Mouse (Mus musculus) thymus, postnatal 4 days (tissue): ENCODE results near the gene Rhot1.
"Not testable (repeated sequence)": the region's sequence is repeated elsewhere in the genome, so short reads cannot be mapped to it uniquely, and the experiment has no call there.

Experiments used
- DNase-seq: peaks from one replicate; pipeline ENCODE4 v3.0.0; 2021

The Rhot1 gene

GRCm38 (mm10) chr11:80196351-80196750, 12.5 kb upstream of the Rhot1 start:
- no peak for DNase-seq

- DNase-seq: no peak
Observed at GRCm38 (mm10) chr11:80199316-80199715, 9.5 kb upstream of the Rhot1 start.

- no peak for DNase-seq
Observed at GRCm38 (mm10) chr11:80199773-80200172, 9.0 kb upstream of the Rhot1 start.

GRCm38 (mm10) chr11:80200326-80200725, 8.5 kb upstream of the Rhot1 start:
- DNase-seq: peak; percentile 65

GRCm38 (mm10) chr11:80202296-80202695, 6.5 kb upstream of the Rhot1 start:
- no peak for DNase-seq

GRCm38 (mm10) chr11:80204037-80204436, 4.8 kb upstream of the Rhot1 start:
- DNase-seq: no peak

- DNase-seq: no peak
Observed at GRCm38 (mm10) chr11:80204941-80205340, 3.9 kb upstream of the Rhot1 start.

GRCm38 (mm10) chr11:80208465-80208859, 357 bp upstream of the Rhot1 start:
- DNase-seq: no peak

GRCm38 (mm10) chr11:80210321-80210720, 1.5 kb downstream of the Rhot1 start:
- DNase-seq: no peak

- no peak for DNase-seq
Observed at GRCm38 (mm10) chr11:80212282-80212681, 3.5 kb downstream of the Rhot1 start.

GRCm38 (mm10) chr11:80215291-80215690, 6.5 kb downstream of the Rhot1 start:
- DNase-seq: no peak

- no peak for DNase-seq
Observed at GRCm38 (mm10) chr11:80218657-80219293, 10.0 kb downstream of the Rhot1 start.

GRCm38 (mm10) chr11:80230066-80230465, 21.2 kb downstream of the Rhot1 start:
- not testable (repeated sequence) for DNase-seq

GRCm38 (mm10) chr11:80237278-80237677, 28.5 kb downstream of the Rhot1 start:
- no peak for DNase-seq

GRCm38 (mm10) chr11:80238306-80238705, 29.5 kb downstream of the Rhot1 start:
- DNase-seq: no peak

GRCm38 (mm10) chr11:80247026-80247425, 38.2 kb downstream of the Rhot1 start:
- no peak for DNase-seq

GRCm38 (mm10) chr11:80248531-80248930, 39.7 kb downstream of the Rhot1 start:
- no peak for DNase-seq

GRCm38 (mm10) chr11:80264137-80264536, 55.3 kb downstream of the Rhot1 start:
- no peak for DNase-seq

- no peak for DNase-seq
Observed at GRCm38 (mm10) chr11:80271096-80271495, 62.3 kb downstream of the Rhot1 start.

GRCm38 (mm10) chr11:80275011-80275410, 66.2 kb downstream of the Rhot1 start:
- no peak for DNase-seq

GRCm38 (mm10) chr11:80278054-80278453, 69.2 kb downstream of the Rhot1 start:
- no peak for DNase-seq

GRCm38 (mm10) chr11:80283786-80284185, 75.0 kb downstream of the Rhot1 start:
- DNase-seq: no peak

GRCm38 (mm10) chr11:80284641-80285040, 75.8 kb downstream of the Rhot1 start:
- DNase-seq: no peak

GRCm38 (mm10) chr11:80287150-80287549, 78.3 kb downstream of the Rhot1 start:
- peak; percentile 77 for DNase-seq

- peak; percentile 38 for DNase-seq
Observed at GRCm38 (mm10) chr11:80289701-80290445, 81.1 kb downstream of the Rhot1 start.
